Mouse (Mus musculus) hematopoietic stem cell, adult 5-6 weeks (primary cell): ENCODE data around the gene Luc7l3. TPM values are rescaled to one million over a fixed set of nuclear protein-coding genes. Genes with fewer than 3 reads are reported as not detected.

Experiments used
- ATAC-seq, 2 experiments: fragments of 125-278 bp in 1 of 2; replicated peaks in 1 of 2; 2 replicates each; pipeline ENCODE4 v1.8.0; 2016 to 2017; ENCODE audit warnings: inconsistent platforms in 2 of 2, mild to moderate bottlenecking in 2 of 2, moderate number of reproducible peaks in 2 of 2, low read depth in 1 of 2, moderate TSS enrichment in 1 of 2; ENCODE audit not compliant: low FRiP score in 2 of 2, poor library complexity in 2 of 2, severe bottlenecking in 2 of 2, insufficient read depth in 1 of 2, low TSS enrichment in 1 of 2
- total RNA-seq: library from RNA; stranded (forward); fragments of 172-1452, 232-1000 nt; gene quantifications from 2 replicates; pipeline ENCODE4 v1.2.3, GENCODE M21; 2017

The Luc7l3 gene
- total RNA-seq, 1 experiment from 2014 or later, result 467 TPM

DNA sequence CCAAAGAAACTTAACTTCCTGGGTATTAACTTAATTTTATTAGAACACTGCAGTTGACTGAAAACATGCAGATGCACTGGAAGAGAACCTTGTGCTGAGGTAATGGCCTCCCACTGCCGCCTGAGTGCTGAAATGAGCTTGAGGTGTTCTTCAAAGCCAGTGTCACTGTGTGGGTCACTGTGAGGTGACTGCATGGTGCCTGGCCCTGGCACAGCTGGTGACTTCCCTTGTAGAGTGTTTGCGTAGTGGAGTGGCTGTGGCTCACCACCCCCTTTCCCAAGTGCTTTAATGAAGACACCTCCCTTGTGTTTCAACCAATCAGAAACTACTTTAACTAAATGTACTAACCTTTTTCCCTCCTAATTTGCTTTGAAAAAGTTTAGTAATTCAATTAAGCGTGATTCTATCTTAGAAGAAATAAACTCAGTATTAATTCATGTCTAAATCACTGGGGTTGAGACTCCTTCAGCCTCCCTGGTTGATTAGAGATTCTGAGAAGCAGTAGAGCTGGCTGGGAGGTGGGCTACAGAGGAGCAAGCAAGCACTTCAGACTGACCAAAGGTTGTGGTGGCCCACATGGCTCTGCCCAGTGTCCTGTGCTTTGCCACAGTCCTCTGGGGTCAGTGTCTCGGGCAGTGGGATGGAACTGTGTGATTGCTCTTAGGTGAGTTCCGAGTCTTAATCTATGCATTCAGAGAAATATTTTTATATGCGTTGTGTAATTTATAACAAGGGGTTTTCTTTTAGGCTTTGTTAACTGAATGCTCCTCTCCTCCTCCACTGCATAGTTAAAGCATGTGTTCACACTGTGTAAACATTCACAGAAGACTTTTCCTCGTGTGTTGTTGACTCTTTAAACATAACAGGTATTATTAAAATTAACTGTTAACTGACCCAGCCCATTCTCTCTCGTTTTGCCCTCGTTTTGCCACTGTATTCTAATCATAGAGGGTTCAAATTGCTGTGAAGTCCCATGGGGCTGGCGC, 19.5 kb upstream of the Luc7l3 start:
- ATAC-seq, result no peak

DNA sequence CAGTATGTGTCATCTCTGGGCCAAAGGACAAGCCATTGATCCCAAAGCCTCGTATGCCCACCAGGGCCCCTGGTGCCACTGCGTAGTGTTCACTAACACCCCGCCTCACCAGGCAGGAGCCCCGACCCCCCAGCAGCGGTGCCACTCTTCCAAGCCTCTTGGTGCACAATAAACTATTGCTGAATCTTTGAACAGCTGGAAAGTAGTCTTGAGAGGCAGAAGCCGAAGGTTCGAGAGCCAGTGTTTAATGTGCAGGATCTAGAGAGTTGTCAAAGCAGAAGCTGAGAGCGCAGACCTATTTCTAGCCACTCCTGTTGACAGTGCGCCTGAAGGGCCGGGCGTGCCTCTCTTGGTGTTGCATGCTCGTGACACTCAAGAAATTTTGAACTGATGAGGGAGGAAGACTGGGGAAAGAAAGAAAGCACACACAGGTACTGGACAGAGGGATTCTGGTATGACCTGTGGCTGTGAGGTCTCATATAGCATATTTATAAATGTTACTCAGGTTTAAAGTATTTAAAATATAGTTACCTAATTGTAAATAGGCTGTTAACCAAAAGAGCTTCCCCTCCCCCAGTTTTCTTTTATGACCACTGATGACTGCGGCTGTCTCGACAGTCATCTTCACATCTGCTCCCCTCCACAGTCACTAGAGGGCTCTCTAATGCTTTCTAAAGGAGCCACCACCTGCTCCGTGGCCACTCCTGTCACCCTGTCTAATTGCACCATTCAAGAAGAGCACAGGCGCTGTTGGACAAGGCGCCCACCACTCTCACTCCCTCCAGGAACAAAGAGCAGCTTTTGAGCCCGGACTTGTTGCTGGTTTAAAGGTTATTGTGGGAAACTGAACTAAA, 18.2 kb upstream of the Luc7l3 start:
- peak; percentile 88 to 92 for ATAC-seq

DNA sequence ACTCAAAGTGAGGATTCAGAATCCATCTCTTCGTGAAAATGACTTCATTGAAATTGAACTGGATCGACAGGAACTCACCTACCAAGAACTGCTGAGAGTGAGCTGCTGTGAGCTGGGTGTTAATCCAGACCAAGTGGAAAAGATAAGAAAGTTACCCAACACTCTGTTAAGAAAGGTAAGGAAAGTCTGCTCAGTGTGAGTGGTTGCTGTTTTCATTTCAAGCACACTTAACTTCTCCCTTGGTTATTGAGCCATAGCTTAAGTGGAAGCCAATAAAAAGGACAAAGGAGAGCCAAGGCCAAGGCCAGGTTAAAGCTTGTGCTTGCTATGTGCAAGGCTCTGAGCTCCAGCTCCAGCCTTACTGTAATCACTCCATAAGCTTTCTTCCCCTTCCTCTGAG, 16.6 kb upstream of the Luc7l3 start:
- ATAC-seq, result no peak

DNA sequence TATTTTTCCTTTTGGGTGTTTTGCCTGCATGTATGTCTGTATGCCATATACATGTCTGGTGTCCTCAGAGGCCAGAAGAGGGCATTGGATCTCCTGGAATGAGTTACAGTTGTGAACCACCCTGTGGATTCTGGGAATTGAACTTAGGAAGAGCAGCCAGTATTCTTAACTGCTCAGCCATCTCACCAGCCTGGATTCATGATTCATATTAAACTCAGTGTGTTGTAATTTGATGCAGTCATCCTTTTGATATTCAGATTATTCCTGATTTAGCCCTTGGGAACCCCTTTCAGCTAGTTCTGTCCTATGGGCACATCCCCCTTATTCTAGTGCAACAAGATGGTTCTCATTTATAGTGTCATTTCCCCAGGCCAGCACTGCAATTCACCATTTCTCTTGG, 14.8 kb upstream of the Luc7l3 start:
- ATAC-seq, result no peak

DNA sequence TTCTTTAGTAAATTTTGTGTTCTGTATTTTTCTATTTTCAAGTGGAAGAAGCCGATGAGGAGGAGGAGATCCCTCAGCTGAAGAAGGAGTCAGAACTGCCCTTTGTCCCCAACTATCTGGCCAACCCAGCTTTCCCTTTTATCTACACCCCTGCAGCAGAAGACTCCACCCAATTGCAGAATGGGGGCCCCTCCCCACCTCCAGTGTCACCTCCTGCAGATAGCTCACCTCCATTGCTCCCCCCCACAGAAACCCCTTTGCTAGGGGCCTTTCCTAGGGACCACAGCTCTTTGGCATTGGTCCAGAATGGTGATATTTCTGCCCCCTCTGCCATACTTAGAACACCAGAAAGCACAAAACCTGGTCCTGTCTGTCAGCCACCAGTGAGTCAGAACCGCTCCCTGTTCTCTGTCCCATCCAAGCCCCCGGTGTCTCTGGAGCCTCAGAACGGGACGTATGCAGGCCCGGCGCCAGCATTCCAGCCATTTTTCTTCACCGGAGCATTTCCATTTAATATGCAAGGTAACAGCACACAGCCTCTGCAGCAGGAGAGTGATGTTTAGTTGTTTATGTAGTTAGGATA, 12.7 kb upstream of the Luc7l3 start:
- no peak for ATAC-seq

DNA sequence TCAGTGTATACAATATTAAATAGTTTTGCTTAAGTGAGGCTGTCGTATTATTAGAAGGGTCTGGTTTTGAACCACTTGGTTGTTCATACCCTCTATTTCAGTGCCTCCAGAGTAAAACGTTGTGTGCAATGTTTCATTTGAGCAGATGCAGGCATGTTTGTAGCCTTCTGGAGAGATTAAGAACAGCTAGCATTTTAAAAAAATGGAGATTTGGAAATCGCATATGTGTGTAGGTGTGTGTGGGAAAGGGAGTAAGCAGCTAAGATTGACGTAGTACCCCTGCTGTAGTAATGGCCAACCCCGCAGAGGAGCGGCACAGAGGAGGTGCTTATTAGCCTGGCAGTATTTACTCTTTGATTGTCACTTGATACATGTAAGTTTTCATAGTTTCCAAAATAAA, 10.9 kb upstream of the Luc7l3 start:
- ATAC-seq, result no peak

DNA sequence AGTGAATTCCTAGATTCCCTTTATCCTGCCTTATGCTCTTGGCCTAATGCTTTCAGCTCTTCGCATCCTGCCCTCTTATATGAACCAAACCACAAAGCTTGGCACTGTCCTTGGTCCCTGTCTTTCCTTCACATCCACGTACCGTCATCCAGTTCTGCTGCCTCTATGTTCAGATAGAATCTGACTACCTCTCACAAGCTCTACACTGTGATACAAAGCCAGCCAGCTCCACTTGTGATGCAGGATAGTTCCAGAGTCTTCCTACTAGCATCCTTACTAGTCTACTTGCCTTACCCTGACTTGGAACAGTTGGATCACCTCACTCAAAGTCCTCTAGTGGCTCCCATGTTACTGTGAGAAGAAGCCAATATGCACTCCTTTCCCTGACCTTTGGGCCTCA, 8.4 kb upstream of the Luc7l3 start:
- ATAC-seq, result no peak

DNA sequence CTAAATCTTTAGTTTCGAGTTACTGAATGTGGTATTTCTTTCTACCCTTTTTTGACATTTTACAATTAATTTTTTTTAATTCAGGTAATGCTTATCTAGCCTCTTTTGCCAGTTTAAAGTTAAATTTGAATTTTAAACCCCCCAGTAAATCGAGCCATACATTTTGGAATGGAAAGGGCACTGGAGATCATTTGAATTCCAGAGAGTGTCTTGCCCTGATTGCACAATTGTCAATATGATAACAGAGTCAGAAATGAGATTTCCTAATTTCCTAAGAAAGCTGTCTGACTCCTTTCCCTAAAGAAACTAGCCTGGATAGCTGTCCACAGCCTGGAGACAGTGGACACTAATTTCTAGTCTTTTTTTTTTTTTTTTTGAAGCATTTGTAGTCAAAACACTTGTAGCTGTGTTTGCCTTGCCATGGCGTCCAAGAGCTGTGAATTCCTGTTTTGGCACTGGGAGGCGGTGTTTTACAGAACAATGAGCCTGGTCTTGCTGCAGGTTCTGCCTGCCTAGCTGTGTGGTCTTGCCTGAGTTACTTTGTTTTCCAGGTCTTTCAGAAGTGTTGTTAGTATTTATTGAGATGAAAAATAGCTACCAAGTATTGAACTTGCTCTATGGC, 7.6 kb upstream of the Luc7l3 start:
- ATAC-seq, result no peak

DNA sequence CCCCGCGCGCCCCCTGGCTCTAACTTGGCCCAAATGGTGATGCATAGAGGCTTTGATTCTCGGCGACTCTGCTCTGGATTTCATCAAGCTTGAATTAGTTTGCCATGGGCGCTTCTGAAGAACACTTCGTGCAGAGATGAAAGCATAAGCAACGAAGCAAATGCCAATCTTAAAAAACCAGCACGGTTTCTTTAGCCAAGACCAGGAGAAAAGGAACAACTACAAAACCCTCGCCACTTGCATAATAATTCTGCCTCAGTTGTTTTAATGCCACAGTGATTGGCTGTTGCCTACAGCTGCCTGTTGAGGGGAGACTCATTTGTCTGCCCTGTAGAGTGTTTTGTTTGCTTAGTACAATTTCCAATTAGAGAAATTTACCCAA, 6.8 kb upstream of the Luc7l3 start:
- no peak for ATAC-seq

DNA sequence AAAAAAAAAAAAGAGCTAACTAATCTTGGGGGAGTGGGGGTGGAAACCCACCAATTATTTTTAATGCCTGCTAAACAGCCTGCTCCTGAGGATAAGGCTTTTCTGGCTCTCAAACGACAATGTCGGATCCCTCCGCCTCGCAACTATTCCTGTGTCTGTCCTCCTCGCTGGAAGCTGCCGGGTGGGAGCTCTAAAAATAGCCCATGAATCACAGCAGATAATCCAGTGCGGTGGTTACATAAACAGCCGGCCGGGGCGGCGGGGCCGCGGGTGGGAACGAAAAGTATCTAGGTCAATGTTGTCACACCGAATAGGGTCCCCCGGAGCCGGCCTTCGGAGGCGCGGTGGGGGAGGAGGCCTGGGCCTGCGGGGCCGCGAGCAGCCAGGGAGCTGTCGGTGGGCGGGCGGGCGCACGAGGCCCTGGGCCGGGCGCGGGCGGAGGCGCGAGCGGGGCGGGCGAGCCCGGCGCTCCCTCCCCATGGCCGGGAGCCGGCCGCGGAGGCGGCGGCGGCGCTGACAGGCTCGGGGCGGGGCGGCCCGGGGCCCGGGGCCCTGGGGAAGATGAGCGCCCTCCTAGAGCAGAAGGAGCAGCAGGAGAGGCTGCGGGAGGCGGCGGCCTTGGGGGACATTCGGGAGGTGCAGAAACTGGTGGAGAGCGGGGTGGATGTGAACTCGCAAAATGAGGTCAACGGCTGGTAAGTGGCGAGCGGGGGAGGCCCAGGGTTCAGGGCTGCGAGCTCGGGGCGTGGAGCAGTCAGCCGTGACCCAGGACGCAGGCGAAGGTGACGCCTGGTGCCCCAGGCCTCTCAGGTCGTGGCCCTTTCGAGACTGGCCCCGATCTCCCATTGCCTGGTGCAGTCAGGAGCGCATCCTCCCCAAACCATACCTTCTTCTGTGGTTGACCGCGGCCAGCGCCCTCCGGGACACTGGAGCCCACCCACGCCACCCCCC, 6.2 kb upstream of the Luc7l3 start, which contains the start of gene Ankrd40:
TSS of gene Ankrd40 (plus strand) at position 309 of the 951 bp plus-strand sequence.
- ATAC-seq, result peak; percentile 74 to 85

DNA sequence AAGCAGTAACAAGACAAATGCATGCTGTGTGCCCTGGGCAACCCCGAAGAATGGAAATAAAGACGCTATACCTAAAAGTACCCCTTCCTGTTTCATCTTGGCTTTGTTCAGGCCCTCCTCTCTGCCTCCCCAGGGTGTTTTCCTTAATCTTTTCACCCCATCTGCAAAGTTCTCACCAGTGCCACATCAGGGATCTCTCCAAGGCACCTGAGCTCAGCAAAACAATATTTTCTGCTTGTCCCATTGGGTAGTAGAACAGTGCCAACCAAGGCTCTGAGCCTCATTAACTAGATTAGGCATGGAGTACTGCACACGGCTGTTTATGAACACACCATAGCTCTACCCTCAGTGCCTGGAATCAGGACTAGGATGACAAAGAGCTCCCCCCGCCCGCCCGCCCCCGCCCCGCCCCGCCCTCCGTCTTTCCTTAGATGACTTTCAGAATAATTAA, 5.2 kb upstream of the Luc7l3 start:
- no peak for ATAC-seq

DNA sequence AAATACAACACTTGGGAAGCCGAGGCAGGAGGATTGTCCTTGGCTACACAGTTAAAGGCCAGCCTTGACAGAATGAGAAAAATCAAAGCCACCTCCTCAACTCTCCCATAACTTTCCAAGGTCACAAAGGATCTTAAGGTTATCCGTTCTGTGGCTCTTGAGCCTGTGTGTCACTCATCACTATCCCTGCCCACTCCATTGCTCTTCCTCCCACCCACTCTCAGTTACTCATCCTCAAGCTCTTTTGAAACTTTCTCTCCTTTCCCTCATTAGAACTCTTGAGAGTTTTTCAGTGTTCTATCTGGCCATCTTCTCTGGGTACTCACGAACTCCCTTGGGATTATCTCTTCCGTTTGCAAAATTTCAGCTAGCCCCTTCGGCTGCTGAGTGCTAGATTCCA, 2.8 kb upstream of the Luc7l3 start:
- no peak for ATAC-seq

DNA sequence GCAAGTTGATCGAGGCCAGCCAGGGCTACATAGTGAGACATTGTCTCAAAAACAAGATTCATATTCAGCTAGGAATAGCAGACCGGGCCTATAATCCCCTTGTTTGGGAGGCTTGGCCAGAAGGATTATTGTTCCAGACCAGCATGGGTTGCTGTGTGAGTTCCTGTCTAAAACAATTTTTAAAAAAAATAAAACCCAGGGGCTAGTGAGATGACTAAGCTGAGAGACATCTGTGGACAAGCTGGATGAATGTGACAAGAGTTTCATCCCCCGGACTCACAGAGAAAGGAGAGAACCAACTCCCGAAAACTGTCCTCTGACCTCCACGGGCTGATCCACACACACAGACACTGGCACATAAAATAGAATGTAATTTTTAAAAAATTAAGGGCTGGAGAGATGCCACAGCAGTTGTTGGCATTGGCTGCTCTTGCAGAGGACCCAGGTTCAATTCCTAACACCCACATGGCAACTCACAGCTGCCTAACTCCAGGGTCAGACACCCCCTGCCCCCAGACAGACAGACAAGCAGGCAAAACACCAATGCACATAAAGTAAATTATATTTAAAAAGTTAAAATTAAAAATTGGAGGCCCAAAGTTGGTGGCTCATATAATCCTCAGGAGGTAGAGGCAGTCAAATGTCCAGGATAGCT, 1.6 kb upstream of the Luc7l3 start:
- ATAC-seq, result no peak

DNA sequence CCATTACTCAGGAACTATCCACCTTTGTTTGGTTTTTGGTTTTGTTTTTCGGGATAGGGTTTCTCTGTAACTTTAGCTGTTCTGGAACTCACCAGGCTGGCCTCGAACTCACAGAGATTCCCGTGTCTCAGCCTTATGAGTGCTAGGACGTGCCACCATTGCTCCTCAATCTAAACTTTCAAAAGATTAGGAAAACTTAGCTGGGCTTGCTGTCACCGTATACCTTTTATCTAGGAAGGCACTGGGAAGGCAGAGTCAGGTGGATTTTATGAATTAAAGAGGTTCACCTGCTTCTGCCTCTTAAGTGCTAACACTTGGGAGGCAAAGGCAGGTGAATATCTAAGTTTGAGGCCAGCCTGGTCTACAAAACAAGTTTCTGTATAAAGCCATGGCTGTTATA, 848 bp upstream of the Luc7l3 start:
- no peak for ATAC-seq

DNA sequence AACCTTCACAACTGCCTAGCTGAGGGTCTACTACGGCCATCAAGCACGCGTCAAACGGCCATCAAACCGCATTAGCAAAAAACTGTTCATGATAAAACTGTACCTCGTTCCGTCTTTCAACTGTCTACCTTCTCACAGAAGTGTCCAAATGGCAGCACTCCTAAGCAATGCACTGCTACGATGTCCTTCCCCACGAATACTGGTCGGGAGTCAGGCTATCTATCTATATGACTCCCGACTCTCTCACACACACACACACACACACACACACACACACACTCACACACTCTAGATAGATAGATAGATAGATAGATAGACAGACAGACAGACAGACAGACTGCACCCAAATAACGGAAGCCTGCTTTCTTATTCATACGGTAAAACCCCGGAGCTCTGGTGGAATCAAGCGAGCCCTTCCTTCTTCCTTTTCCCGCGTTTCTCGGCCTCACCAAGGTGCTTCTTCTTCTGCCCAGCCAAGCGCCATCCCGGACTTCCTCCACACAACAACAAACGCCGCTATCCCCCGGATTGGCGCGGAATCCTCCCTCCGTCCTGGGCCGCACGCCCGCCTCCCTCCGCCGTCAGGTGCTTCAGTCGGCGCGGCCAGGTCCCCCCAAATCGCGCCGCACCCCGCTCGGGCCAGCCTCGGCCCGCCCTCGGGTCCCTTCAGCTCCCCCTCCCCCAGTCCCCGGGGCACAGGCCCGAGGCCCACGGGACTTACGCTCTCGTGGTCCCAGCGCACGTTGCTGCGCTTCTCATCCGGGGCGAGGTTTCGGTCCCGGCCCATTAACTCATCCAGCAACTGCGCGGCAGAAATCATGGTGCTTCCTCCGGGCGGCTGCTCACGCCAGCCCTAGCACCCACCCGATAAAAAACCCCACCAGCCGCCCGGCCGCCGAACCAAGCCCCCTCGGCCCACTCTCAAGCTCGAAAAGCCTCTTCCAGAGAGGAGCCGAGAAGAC, 538 bp downstream of the Luc7l3 start:
- peak in 1 of 2 experiments; percentile 70; a peak in 2 of 4 replicates for ATAC-seq
